Mouse (Mus musculus) lung, adult 2 months (tissue): ENCODE data around the gene Clic1. TPM values are rescaled to one million over a fixed set of nuclear protein-coding genes. Genes with fewer than 3 reads are reported as not detected.

Experiments
- DNase-seq: peaks from one replicate; pipeline ENCODE4 v3.0.0; 2022
- H3K4me1 ChIP-seq: fragments of 200-500 bp; 2 replicates; pipeline ENCODE4 v1.6.1; 2011; ENCODE audit warnings: low read length; ENCODE audit not compliant: control insufficient read depth, insufficient read depth
- H3K4me3 ChIP-seq: fragments of 200-500 bp; replicated peaks from 2 replicates; pipeline ENCODE3; 2011; ENCODE audit warnings: low read depth, mild to moderate bottlenecking, control low read depth, low read length; ENCODE audit errors: extremely low read depth
- CTCF ChIP-seq: fragments of 200-500 bp; IDR thresholded peaks from 2 replicates; pipeline ENCODE4 v1.5.1; 2011; ENCODE audit warnings: mild to moderate bottlenecking, low read length, control low read depth; ENCODE audit not compliant: insufficient read depth
- POLR2A ChIP-seq: fragments of 200-500 bp; IDR thresholded peaks from 2 replicates; pipeline ENCODE4 v1.6.1; 2011; ENCODE audit warnings: low read depth, mild to moderate bottlenecking, control low read depth, low read length, borderline replicate concordance; ENCODE audit errors: extremely low read depth
- WGBS: fragments of 180-500 bp; shearing (Covaris S2); methylation state at CpG from one replicate; pipeline ENCODE4 v1.1.7; 2018; 5-methylcytosine and 5-hydroxymethylcytosine counted together
- polyA plus RNA-seq: library from polyadenylated mRNA; depleted of rRNA; stranded (reverse); fragments of >200 nt; gene quantifications from 2 replicates; pipeline ENCODE4 v1.2.3, GENCODE M21; 2012; rRNA removed

Clic1 gene
- polyA plus RNA-seq, 1 experiment, result 153 TPM

GRCm38 (mm10) chr17:35108097-35108496, 58.3 kb downstream of the Clic1 start, which contains the start of gene Ly6g5c:
Gene Ly6g5c, plus strand, starts transcription at chr17:35108279.
- H3K4me3 ChIP-seq, result no peak within 1 kb of the TSS
- TF ChIP-seq POLR2A (no peak), CTCF (no peak)
- H3K4me1 ChIP-seq, result no peaks in the 10 kb centered on the region
- 87% methylated on average over 6 of the region's 6 CpGs for WGBS
- no peak for DNase-seq

Other genes starting within 250 kb of the Clic1 start
- 0.19 and 0.27 TPM in 2 replicates for gene Cyp21a1, start 245.4 kb upstream of the Clic1 start, polyA plus RNA-seq
- 45.1 and 46.0 TPM in 2 replicates for gene Stk19, start 213.0 kb upstream of the Clic1 start, polyA plus RNA-seq
- 45.6 and 58.1 TPM in 2 replicates for gene Dxo, start 212.9 kb upstream of the Clic1 start, polyA plus RNA-seq
- gene Skiv2l, start 199.8 kb upstream of the Clic1 start, polyA plus RNA-seq, result 77.8 and 94.8 TPM in 2 replicates
- gene Nelfe, start 199.6 kb upstream of the Clic1 start, polyA plus RNA-seq, result 22.4 and 23.2 TPM in 2 replicates
- 20.8 and 23.8 TPM in 2 replicates for gene Cfb, start 187.4 kb upstream of the Clic1 start, polyA plus RNA-seq
- gene Zbtb12, start 170.5 kb upstream of the Clic1 start, polyA plus RNA-seq, result 10.6 and 12.3 TPM in 2 replicates
- not detected in 2 replicates for gene Gm20547, start 167.9 kb upstream of the Clic1 start, polyA plus RNA-seq
- gene C2, start 151.7 kb upstream of the Clic1 start, polyA plus RNA-seq, result 25.8 and 27.7 TPM in 2 replicates
- 192 and 199 TPM in 2 replicates for gene Ehmt2, start 151.5 kb upstream of the Clic1 start, polyA plus RNA-seq
- gene Slc44a4, start 135.5 kb upstream of the Clic1 start, polyA plus RNA-seq, result 11.6 and 13.5 TPM in 2 replicates
- gene Neu1, start 118.7 kb upstream of the Clic1 start, polyA plus RNA-seq, result 40.4 and 46.6 TPM in 2 replicates
- gene Hspa1b, start 90.7 kb upstream of the Clic1 start, polyA plus RNA-seq, result 20.1 and 93.1 TPM in 2 replicates
- gene Gm20481, start 80.1 kb upstream of the Clic1 start, polyA plus RNA-seq, result not detected in 2 replicates
- 12.9 and 66.3 TPM in 2 replicates for gene Hspa1a, start 77.8 kb upstream of the Clic1 start, polyA plus RNA-seq
- 0.81 and 1.3 TPM in 2 replicates for gene Hspa1l, start 77.3 kb upstream of the Clic1 start, polyA plus RNA-seq
- gene Lsm2, start 68.1 kb upstream of the Clic1 start, polyA plus RNA-seq, result 42.3 and 51.6 TPM in 2 replicates
- gene Vars, start 49.0 kb upstream of the Clic1 start, polyA plus RNA-seq, result 119 and 159 TPM in 2 replicates
- 4.0 and 4.2 TPM in 2 replicates for gene Vwa7, start 33.4 kb upstream of the Clic1 start, polyA plus RNA-seq
- gene Sapcd1, start 21.9 kb upstream of the Clic1 start, polyA plus RNA-seq, result 2.1 and 2.8 TPM in 2 replicates
- 5.4 and 6.0 TPM in 2 replicates for gene Msh5, start 3.2 kb upstream of the Clic1 start, polyA plus RNA-seq
- 137 and 141 TPM in 2 replicates for gene Ddah2, start 9.1 kb downstream of the Clic1 start, polyA plus RNA-seq
- gene Ly6g6c, start 15.4 kb downstream of the Clic1 start, polyA plus RNA-seq, result 3.8 and 90.0 TPM in 2 replicates
- 1.0 and 2.1 TPM in 2 replicates for gene Mpig6b, start 16.2 kb downstream of the Clic1 start, polyA plus RNA-seq
- gene Ly6g6e, start 26.9 kb downstream of the Clic1 start, polyA plus RNA-seq, result 5.8 and 25.7 TPM in 2 replicates
- 14.5 and 16.7 TPM in 2 replicates for gene Ly6g6d, start 28.1 kb downstream of the Clic1 start, polyA plus RNA-seq
- gene Ly6g6f, start 35.6 kb downstream of the Clic1 start, polyA plus RNA-seq, result 0.16 and 0.84 TPM in 2 replicates
- gene Abhd16a, start 39.3 kb downstream of the Clic1 start, polyA plus RNA-seq, result 196 and 245 TPM in 2 replicates
- gene Ly6g5c, start 58.3 kb downstream of the Clic1 start, polyA plus RNA-seq, result not detected in 2 replicates
- gene Ly6g5b, start 65.5 kb downstream of the Clic1 start, polyA plus RNA-seq, result 1.4 and 2.0 TPM in 2 replicates
- 17.9 and 21.9 TPM in 2 replicates for gene Gpank1, start 71.5 kb downstream of the Clic1 start, polyA plus RNA-seq
- gene Csnk2b, start 72.1 kb downstream of the Clic1 start, polyA plus RNA-seq, result 232 and 297 TPM in 2 replicates
- gene D17H6S53E, start 76.4 kb downstream of the Clic1 start, polyA plus RNA-seq, result 12.1 and 12.9 TPM in 2 replicates
- gene Apom, start 82.1 kb downstream of the Clic1 start, polyA plus RNA-seq, result 0.12 TPM in 1 of 2 replicates, not detected in the other
- 227 and 234 TPM in 2 replicates for gene Bag6, start 85.2 kb downstream of the Clic1 start, polyA plus RNA-seq
- gene Prrc2a, start 114.9 kb downstream of the Clic1 start, polyA plus RNA-seq, result 327 and 373 TPM in 2 replicates
- gene Aif1, start 126.1 kb downstream of the Clic1 start, polyA plus RNA-seq, result 1.4 and 1.6 TPM in 2 replicates
- gene Lst1, start 138.5 kb downstream of the Clic1 start, polyA plus RNA-seq, result 19.7 and 37.0 TPM in 2 replicates
- gene Ltb, start 144.5 kb downstream of the Clic1 start, polyA plus RNA-seq, result 28.1 and 29.9 TPM in 2 replicates
- 2.1 and 2.5 TPM in 2 replicates for gene Tnf, start 152.0 kb downstream of the Clic1 start, polyA plus RNA-seq
- gene Lta, start 155.4 kb downstream of the Clic1 start, polyA plus RNA-seq, result 1.0 and 1.1 TPM in 2 replicates
- 1.2 TPM in 1 of 2 replicates, not detected in the other for gene Gm16181, start 170.9 kb downstream of the Clic1 start, polyA plus RNA-seq
- 6.3 and 8.1 TPM in 2 replicates for gene Atp6v1g2, start 183.7 kb downstream of the Clic1 start, polyA plus RNA-seq
- 16.5 and 21.6 TPM in 2 replicates for gene Nfkbil1, start 185.8 kb downstream of the Clic1 start, polyA plus RNA-seq
- 245 and 304 TPM in 2 replicates for gene Ddx39b, start 191.8 kb downstream of the Clic1 start, polyA plus RNA-seq
- 878 and 1,286 TPM in 2 replicates for gene H2-D1, start 212.8 kb downstream of the Clic1 start, polyA plus RNA-seq